Mouse (Mus musculus) liver, embryonic 15.5 days (tissue): ENCODE results near the gene Taok2. TPM values are rescaled to one million over a fixed set of nuclear protein-coding genes. Genes with fewer than 3 reads are reported as not detected.
"Not testable (repeated sequence)": the region's sequence is repeated elsewhere in the genome, so short reads cannot be mapped to it uniquely, and the experiment has no call there.

Experiments
- ATAC-seq: fragments of 200-750 bp; cut with Nextera tagmentation; 2 replicates; pipeline ENCODE4 v1.8.0; 2017; ENCODE audit warnings: moderate number of reproducible peaks, mild to moderate bottlenecking, moderate library complexity; ENCODE audit not compliant: insufficient read depth
- H3K27ac ChIP-seq: fragments of 300-500 bp; sonication (generic); replicated peaks from 2 replicates; pipeline ENCODE4 v1.5.1; 2015; ENCODE audit warnings: mild to moderate bottlenecking, inconsistent platforms
- H3K27me3 ChIP-seq: fragments of 300-500 bp; sonication (generic); 2 replicates; pipeline ENCODE4 v1.6.1; 2015; ENCODE audit warnings: mild to moderate bottlenecking, inconsistent platforms
- H3K36me3 ChIP-seq: fragments of 300-500 bp; sonication (generic); replicated peaks from 2 replicates; pipeline ENCODE4 v1.6.1; 2015; ENCODE audit warnings: moderate library complexity, mild to moderate bottlenecking, inconsistent platforms
- H3K4me1 ChIP-seq: fragments of 300-500 bp; sonication (generic); replicated peaks from 2 replicates; pipeline ENCODE4 v1.6.1; 2015; ENCODE audit warnings: inconsistent platforms
- H3K4me2 ChIP-seq: fragments of 300-500 bp; sonication (generic); 2 replicates; pipeline ENCODE4 v1.6.1; 2015; ENCODE audit warnings: moderate library complexity, mild to moderate bottlenecking, inconsistent platforms
- H3K4me3 ChIP-seq: fragments of 300-500 bp; sonication (generic); replicated peaks from 2 replicates; pipeline ENCODE4 v1.5.1; 2015; ENCODE audit warnings: mild to moderate bottlenecking, inconsistent platforms
- H3K9ac ChIP-seq: fragments of 300-500 bp; sonication (generic); 2 replicates; pipeline ENCODE4 v1.6.1; 2015; ENCODE audit warnings: moderate library complexity, mild to moderate bottlenecking, inconsistent platforms
- H3K9me3 ChIP-seq: fragments of 300-500 bp; sonication (generic); replicated peaks from 2 replicates; pipeline ENCODE4 v1.6.1; 2016; ENCODE audit warnings: inconsistent platforms
- WGBS: fragments of 180-500 bp; shearing (Covaris S2); methylation state at CpG from one replicate; pipeline ENCODE4 v1.1.7; 2015; ENCODE audit warnings: mixed read lengths; ENCODE audit not compliant: insufficient replicate concordance; 5-methylcytosine and 5-hydroxymethylcytosine counted together
- polyA plus RNA-seq: library from polyadenylated mRNA; unstranded; fragments of >200 nt; fragmentation: Nextera tagmentation; extraction: Ambion mirVana; gene quantifications from 2 replicates; pipeline ENCODE4 v1.2.1, GENCODE M21; 2015

Taok2 gene
- polyA plus RNA-seq = 11.3 and 12.9 TPM in 2 replicates

GRCm38 (mm10) chr7:126884286-126885164, at the start of gene Taok2:
Gene Taok2 (minus strand): TSS chr7:126884703.
- peak within 1 kb of the TSS; percentile 92 for H3K27ac ChIP-seq
- peak within 1 kb of the TSS; percentile 92 for H3K9ac ChIP-seq
- WGBS = under 1% methylated on average over 56 of the region's 56 CpGs
- H3K4me1 ChIP-seq = peaks cover 51% of the 10 kb centered on the region
- peak within 1 kb of the TSS; percentile 91 for H3K4me2 ChIP-seq
- peaks cover 16% of the 10 kb centered on the region for H3K36me3 ChIP-seq
- peak; percentile 96 for ATAC-seq
- H3K27me3 ChIP-seq = no peaks in the 10 kb centered on the region
- no peaks in the 10 kb centered on the region for H3K9me3 ChIP-seq
- H3K4me3 ChIP-seq = peak within 1 kb of the TSS; percentile 91

- no peaks in the 10 kb centered on the region for H3K27me3 ChIP-seq
- H3K9me3 ChIP-seq = no peaks in the 10 kb centered on the region
- H3K36me3 ChIP-seq = peaks cover 22% of the 10 kb centered on the region
- no peak overlapping the region for H3K4me3 ChIP-seq
- no peak overlapping the region for H3K27ac ChIP-seq
- WGBS = 65% methylated on average over 2 of the region's 2 CpGs
- ATAC-seq = no peak
- peaks cover 24% of the 10 kb centered on the region for H3K4me1 ChIP-seq
- no peak overlapping the region for H3K4me2 ChIP-seq
- H3K9ac ChIP-seq = no peak overlapping the region
These were observed 48.1 kb upstream of the Taok2 start for GRCm38 (mm10) chr7:126932652-126933051.

GRCm38 (mm10) chr7:126929046-126929445, 44.5 kb upstream of the Taok2 start:
- Histone ChIP-seq H3K36me3 (peaks cover 10% of the 10 kb centered on the region; the same call in 1 of the 2 replicates), H3K27ac (peak overlapping the region; percentile 70), H3K9me3 (no peaks in the 10 kb centered on the region), H3K9ac (peak overlapping the region; percentile 91), H3K27me3 (no peaks in the 10 kb centered on the region), H3K4me2 (peak overlapping the region; percentile 100), H3K4me3 (peak overlapping the region; percentile 88), H3K4me1 (peaks cover 49% of the 10 kb centered on the region)
- peak; percentile 51 for ATAC-seq
- WGBS = 0% methylated on average over 27 of the region's 27 CpGs

GRCm38 (mm10) chr7:126928384-126929037, 44.0 kb upstream of the Taok2 start, which contains the start of gene Kctd13:
Gene Kctd13 (plus strand): TSS chr7:126928879.
- Histone ChIP-seq H3K4me1 (peaks cover 53% of the 10 kb centered on the region), H3K4me3 (peak within 1 kb of the TSS; percentile 88), H3K27ac (peak within 1 kb of the TSS; percentile 82), H3K27me3 (no peaks in the 10 kb centered on the region), H3K4me2 (peak within 1 kb of the TSS; percentile 100), H3K9ac (peak within 1 kb of the TSS; percentile 91), H3K9me3 (no peaks in the 10 kb centered on the region), H3K36me3 (peaks cover 10% of the 10 kb centered on the region; the same call in 1 of the 2 replicates)
- ATAC-seq = peak; percentile 94
- WGBS = 1% methylated on average over 56 of the region's 56 CpGs

GRCm38 (mm10) chr7:126926299-126926698, 41.8 kb upstream of the Taok2 start:
- WGBS = 12% methylated on average over 3 of the region's 3 CpGs
- Histone ChIP-seq H3K4me1 (peaks cover 57% of the 10 kb centered on the region), H3K9me3 (no peaks in the 10 kb centered on the region), H3K4me3 (no peak overlapping the region), H3K9ac (no peak overlapping the region), H3K27ac (0 out of 2 replicates have a peak overlapping the region, but pooled peaks have one; percentile 39), H3K4me2 (0 out of 2 replicates have a peak overlapping the region, but pooled peaks have one; percentile 3), H3K27me3 (no peaks in the 10 kb centered on the region), H3K36me3 (peaks cover 6% of the 10 kb centered on the region; the same call in 1 of the 2 replicates)
- no peak for ATAC-seq

GRCm38 (mm10) chr7:126923999-126924398, 39.5 kb upstream of the Taok2 start:
- Histone ChIP-seq H3K36me3 (no peaks in the 10 kb centered on the region), H3K4me2 (no peak overlapping the region), H3K27ac (peak overlapping the region; percentile 38; the same call in 1 of the 2 replicates), H3K9me3 (no peaks in the 10 kb centered on the region), H3K4me1 (peaks cover 45% of the 10 kb centered on the region), H3K9ac (no peak overlapping the region), H3K4me3 (no peak overlapping the region), H3K27me3 (no peaks in the 10 kb centered on the region)
- 53% methylated on average over 5 of the region's 5 CpGs for WGBS
- ATAC-seq = no peak

GRCm38 (mm10) chr7:126922624-126923060, 38.1 kb upstream of the Taok2 start, which contains the start of gene Tmem219:
Gene Tmem219 (minus strand): TSS chr7:126922917.
- ATAC-seq = no peak
- H3K27me3 ChIP-seq = no peaks in the 10 kb centered on the region
- H3K9me3 ChIP-seq = no peaks in the 10 kb centered on the region
- H3K4me3 ChIP-seq = peak within 1 kb of the TSS; percentile 9; the same call in 1 of the 2 replicates
- WGBS = 72% methylated on average over 5 of the region's 5 CpGs
- H3K4me1 ChIP-seq = peaks cover 37% of the 10 kb centered on the region
- peak within 1 kb of the TSS; percentile 37 for H3K4me2 ChIP-seq
- no peak within 1 kb of the TSS; the same call in 1 of the 2 replicates for H3K27ac ChIP-seq
- H3K9ac ChIP-seq = no peak within 1 kb of the TSS
- no peaks in the 10 kb centered on the region for H3K36me3 ChIP-seq

- Histone ChIP-seq H3K36me3 (no peaks in the 10 kb centered on the region), H3K4me1 (peaks cover 30% of the 10 kb centered on the region), H3K9me3 (no peaks in the 10 kb centered on the region), H3K9ac (no peak overlapping the region), H3K4me3 (no peak overlapping the region), H3K27ac (no peak overlapping the region), H3K4me2 (0 out of 2 replicates have a peak overlapping the region, but pooled peaks have one; percentile 37), H3K27me3 (no peaks in the 10 kb centered on the region)
- 45% methylated on average over 2 of the region's 2 CpGs for WGBS
- ATAC-seq = no peak
These were observed 37.1 kb upstream of the Taok2 start for GRCm38 (mm10) chr7:126921563-126921962.

- Histone ChIP-seq H3K27me3 (no peaks in the 10 kb centered on the region; the same call in 1 of the 2 replicates), H3K4me3 (no peak overlapping the region), H3K27ac (no peak overlapping the region), H3K36me3 (no peaks in the 10 kb centered on the region), H3K4me2 (no peak overlapping the region), H3K4me1 (peaks cover 21% of the 10 kb centered on the region), H3K9ac (no peak overlapping the region), H3K9me3 (no peaks in the 10 kb centered on the region)
- WGBS = 67% methylated on average over 4 of the region's 4 CpGs
- ATAC-seq = no peak
These were observed 35.5 kb upstream of the Taok2 start for GRCm38 (mm10) chr7:126919973-126920372.

GRCm38 (mm10) chr7:126918356-126918755, 33.9 kb upstream of the Taok2 start:
- H3K4me2 ChIP-seq, H3K9me3 ChIP-seq, ATAC-seq, H3K36me3 ChIP-seq, H3K27me3 ChIP-seq, H3K27ac ChIP-seq, H3K4me3 ChIP-seq, H3K4me1 ChIP-seq, H3K9ac ChIP-seq: not testable (repeated sequence)
- 40% methylated on average over 4 of the region's 4 CpGs for WGBS

GRCm38 (mm10) chr7:126914844-126915243, 30.3 kb upstream of the Taok2 start:
- H3K27ac ChIP-seq = no peak overlapping the region
- no peak overlapping the region for H3K9ac ChIP-seq
- WGBS = 56% methylated on average over 3 of the region's 3 CpGs

More at GRCm38 (mm10) chr7:126914844-126915243, 30.3 kb upstream of the Taok2 start:
- Histone ChIP-seq H3K4me2 (no peak overlapping the region), H3K27me3 (no peaks in the 10 kb centered on the region; the same call in 1 of the 2 replicates), H3K9me3 (no peaks in the 10 kb centered on the region), H3K4me3 (no peak overlapping the region), H3K36me3 (no peaks in the 10 kb centered on the region), H3K4me1 (no peaks in the 10 kb centered on the region)
- ATAC-seq = no peak
